Mouse (Mus musculus) cortical plate, adult 2 months (tissue): Measurements from ENCODE around the gene Actr3. TPM values are rescaled to one million over a fixed set of nuclear protein-coding genes. Genes with fewer than 3 reads are reported as not detected.

Experiments used
- H3K27ac ChIP-seq: fragments of 200-500 bp; 2 replicates; pipeline ENCODE4 v1.5.1; 2012; ENCODE audit warnings: low read length, control low read depth, inconsistent platforms; ENCODE audit not compliant: insufficient read depth
- H3K4me1 ChIP-seq: fragments of 200-500 bp; 2 replicates; pipeline ENCODE4 v1.6.1; 2011; ENCODE audit warnings: low read length; ENCODE audit not compliant: control insufficient read depth, insufficient read depth
- H3K4me3 ChIP-seq: fragments of 200-500 bp; 2 replicates; pipeline ENCODE4 v1.5.1; 2011; ENCODE audit warnings: mild to moderate bottlenecking, low read length, control low read depth; ENCODE audit not compliant: insufficient read depth
- CTCF ChIP-seq: fragments of 200-500 bp; IDR thresholded peaks from 2 replicates; pipeline ENCODE4 v1.5.1; 2011; ENCODE audit warnings: mild to moderate bottlenecking, control low read depth, low read length; ENCODE audit not compliant: insufficient read depth; ENCODE audit errors: extremely low read depth
- POLR2A ChIP-seq: fragments of 200-500 bp; IDR thresholded peaks from 2 replicates; pipeline ENCODE4 v1.6.1; 2011; ENCODE audit warnings: mild to moderate bottlenecking, low read length, control low read depth; ENCODE audit not compliant: insufficient read depth; ENCODE audit errors: extremely low read depth
- polyA plus RNA-seq: library from polyadenylated mRNA; depleted of rRNA; stranded (reverse); fragments of >200 nt; gene quantifications from 2 replicates; pipeline ENCODE4 v1.2.3, GENCODE M21; 2012; rRNA removed

The Actr3 gene
- 92.4 and 105 TPM in 2 replicates for polyA plus RNA-seq

- TF ChIP-seq POLR2A (peak; percentile 86), CTCF (no peak)
- H3K27ac ChIP-seq = peak within 1 kb of the TSS; percentile 91
- peak within 1 kb of the TSS; percentile 47 for H3K4me3 ChIP-seq
- H3K4me1 ChIP-seq = peaks cover 6% of the 10 kb centered on the region; the same call in 1 of the 2 replicates
These were observed at the start of gene Actr3 for GRCm38 (mm10) chr1:125435369-125436135. Actr3 (minus strand) TSS chr1:125435727.

- TF ChIP-seq POLR2A (no peak), CTCF (no peak)
- peaks cover 2% of the 10 kb centered on the region; the same call in 1 of the 2 replicates for H3K4me1 ChIP-seq
- H3K27ac ChIP-seq = peak overlapping the region; percentile 5; the same call in 1 of the 2 replicates
- no peak overlapping the region for H3K4me3 ChIP-seq
These were observed 47.1 kb upstream of the Actr3 start for GRCm38 (mm10) chr1:125482459-125483287.

GRCm38 (mm10) chr1:125481842-125482241, 46.3 kb upstream of the Actr3 start:
- Histone ChIP-seq H3K4me3 (no peak overlapping the region), H3K4me1 (peaks cover 2% of the 10 kb centered on the region; the same call in 1 of the 2 replicates), H3K27ac (no peak overlapping the region)
- TF ChIP-seq POLR2A (no peak), CTCF (no peak)

GRCm38 (mm10) chr1:125478588-125478987, 43.1 kb upstream of the Actr3 start:
- Histone ChIP-seq H3K4me3 (no peak overlapping the region), H3K27ac (no peak overlapping the region), H3K4me1 (peaks cover 2% of the 10 kb centered on the region; the same call in 1 of the 2 replicates)
- no peak for TF ChIP-seq CTCF
- TF ChIP-seq POLR2A = no peak

GRCm38 (mm10) chr1:125475961-125476682, 40.6 kb upstream of the Actr3 start:
- no peak for TF ChIP-seq CTCF
- TF ChIP-seq POLR2A = no peak
- Histone ChIP-seq H3K4me3 (no peak overlapping the region), H3K4me1 (no peaks in the 10 kb centered on the region), H3K27ac (no peak overlapping the region)

GRCm38 (mm10) chr1:125473866-125474265, 38.3 kb upstream of the Actr3 start:
- Histone ChIP-seq H3K27ac (no peak overlapping the region), H3K4me1 (no peaks in the 10 kb centered on the region), H3K4me3 (no peak overlapping the region)
- TF ChIP-seq CTCF (no peak), POLR2A (no peak)

- Histone ChIP-seq H3K27ac (no peak overlapping the region), H3K4me1 (no peaks in the 10 kb centered on the region), H3K4me3 (no peak overlapping the region)
- TF ChIP-seq CTCF = no peak
- TF ChIP-seq POLR2A = no peak
These were observed 37.7 kb upstream of the Actr3 start for GRCm38 (mm10) chr1:125473126-125473666.

GRCm38 (mm10) chr1:125470805-125471648, 35.5 kb upstream of the Actr3 start:
- TF ChIP-seq CTCF (no peak), POLR2A (no peak)

GRCm38 (mm10) chr1:125467936-125468335, 32.4 kb upstream of the Actr3 start:
- Histone ChIP-seq H3K4me1 (no peaks in the 10 kb centered on the region), H3K4me3 (no peak overlapping the region), H3K27ac (no peak overlapping the region)
- TF ChIP-seq CTCF = no peak
- no peak for TF ChIP-seq POLR2A

More at GRCm38 (mm10) chr1:125470805-125471648, 35.5 kb upstream of the Actr3 start:
- Histone ChIP-seq H3K4me3 (no peak overlapping the region), H3K4me1 (no peaks in the 10 kb centered on the region), H3K27ac (no peak overlapping the region)
